Mouse (Mus musculus) testis, adult 2 months (tissue): Measurements from ENCODE around the gene Eef1akmt1. TPM values are rescaled to one million over a fixed set of nuclear protein-coding genes. Genes with fewer than 3 reads are reported as not detected.

Experiments used
- H3K27ac ChIP-seq: fragments of 200-500 bp; 2 replicates; pipeline ENCODE4 v1.5.1; 2012; ENCODE audit warnings: low read depth, low read length; ENCODE audit not compliant: control insufficient read depth, insufficient read depth
- H3K27me3 ChIP-seq: fragments of 200-500 bp; 2 replicates; pipeline ENCODE4 v1.6.1; 2012; ENCODE audit warnings: mild to moderate bottlenecking, low read length, moderate library complexity; ENCODE audit not compliant: control insufficient read depth, insufficient read depth
- H3K36me3 ChIP-seq: fragments of 200-500 bp; 2 replicates; pipeline ENCODE4 v1.6.1; 2012; ENCODE audit warnings: mild to moderate bottlenecking, low read length; ENCODE audit not compliant: control insufficient read depth, insufficient read depth
- H3K4me1 ChIP-seq: fragments of 200-500 bp; 2 replicates; pipeline ENCODE4 v1.6.1; 2012; ENCODE audit warnings: low read length; ENCODE audit not compliant: control insufficient read depth, insufficient read depth
- H3K4me3 ChIP-seq: fragments of 200-500 bp; 2 replicates; pipeline ENCODE4 v1.5.1; 2012; ENCODE audit warnings: low read depth, mild to moderate bottlenecking, low read length, moderate library complexity, mixed read lengths; ENCODE audit not compliant: control insufficient read depth
- CTCF ChIP-seq: fragments of 200-500 bp; IDR thresholded peaks from 2 replicates; pipeline ENCODE4 v1.5.1; 2012; ENCODE audit warnings: low read depth, mild to moderate bottlenecking, inconsistent platforms, low read length, moderate library complexity; ENCODE audit not compliant: control insufficient read depth, insufficient read depth, insufficient replicate concordance
- POLR2A ChIP-seq: fragments of 200-500 bp; IDR thresholded peaks from 2 replicates; pipeline ENCODE4 v1.6.1; 2012; ENCODE audit warnings: low read depth, mild to moderate bottlenecking, inconsistent platforms, low read length, moderate library complexity; ENCODE audit not compliant: control insufficient read depth
- polyA plus RNA-seq: library from polyadenylated mRNA; depleted of rRNA; stranded (reverse); fragments of >200 nt; gene quantifications from 2 replicates; pipeline ENCODE4 v1.2.3, GENCODE M21; 2012; rRNA removed

Eef1akmt1 gene
- 12.2 and 15.9 TPM in 2 replicates for polyA plus RNA-seq

- no peak for TF ChIP-seq CTCF
- peak; percentile 96; the same call in 1 of the 2 replicates for TF ChIP-seq POLR2A
- Histone ChIP-seq H3K4me3 (peak within 1 kb of the TSS; percentile 86), H3K27ac (peak within 1 kb of the TSS; percentile 91), H3K4me1 (no peaks in the 10 kb centered on the region), H3K36me3 (no peaks in the 10 kb centered on the region), H3K27me3 (no peaks in the 10 kb centered on the region)
Observed at GRCm38 (mm10) chr14:57571155-57572133, at the start of gene Eef1akmt1. Gene Eef1akmt1, minus strand, starts transcription at chr14:57571612.

- Histone ChIP-seq H3K27me3 (no peaks in the 10 kb centered on the region), H3K27ac (no peak overlapping the region), H3K4me3 (no peak overlapping the region), H3K36me3 (peaks cover 2% of the 10 kb centered on the region), H3K4me1 (no peaks in the 10 kb centered on the region)
- TF ChIP-seq POLR2A (no peak), CTCF (no peak)
Observed at GRCm38 (mm10) chr14:57620598-57621236, 49.3 kb upstream of the Eef1akmt1 start.

GRCm38 (mm10) chr14:57619487-57619886, 48.1 kb upstream of the Eef1akmt1 start:
- H3K4me3 ChIP-seq = no peak overlapping the region

DNA sequence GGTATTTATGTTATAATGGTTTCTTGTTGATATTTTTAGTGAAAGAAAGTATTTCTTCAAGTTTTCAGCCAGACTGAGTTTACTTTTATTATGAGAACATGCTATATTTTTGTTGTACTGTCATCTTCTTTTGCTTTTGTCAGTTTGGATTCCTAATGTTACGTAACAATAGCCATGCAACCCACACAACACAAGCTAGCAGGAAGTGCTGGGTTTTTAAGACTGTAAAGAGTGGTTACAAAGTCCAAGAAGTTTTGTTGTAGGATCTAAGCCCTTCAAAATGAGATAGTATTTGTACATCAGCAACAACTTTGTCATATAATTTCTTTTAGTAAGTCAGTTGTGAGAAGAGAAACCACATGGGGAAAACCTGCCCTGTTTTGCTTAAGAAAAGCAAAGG, 46.3 kb upstream of the Eef1akmt1 start:
- no peaks in the 10 kb centered on the region; the same call in none of the 2 replicates for H3K36me3 ChIP-seq
- no peak overlapping the region for H3K27ac ChIP-seq
- no peak overlapping the region for H3K4me3 ChIP-seq
- H3K27me3 ChIP-seq = no peaks in the 10 kb centered on the region
- TF ChIP-seq POLR2A = no peak
- TF ChIP-seq CTCF = no peak
- no peaks in the 10 kb centered on the region for H3K4me1 ChIP-seq

More at GRCm38 (mm10) chr14:57619487-57619886, 48.1 kb upstream of the Eef1akmt1 start:
- Histone ChIP-seq H3K4me1 (no peaks in the 10 kb centered on the region), H3K27ac (no peak overlapping the region), H3K36me3 (peaks cover 2% of the 10 kb centered on the region), H3K27me3 (no peaks in the 10 kb centered on the region)
- no peak for TF ChIP-seq CTCF
- TF ChIP-seq POLR2A = no peak

- no peaks in the 10 kb centered on the region; the same call in none of the 2 replicates for H3K36me3 ChIP-seq
- H3K27me3 ChIP-seq = no peaks in the 10 kb centered on the region
- no peak overlapping the region for H3K27ac ChIP-seq
Observed at GRCm38 (mm10) chr14:57616339-57616965, 45.0 kb upstream of the Eef1akmt1 start.

GRCm38 (mm10) chr14:57615828-57616227, 44.4 kb upstream of the Eef1akmt1 start:
- Histone ChIP-seq H3K27ac (no peak overlapping the region), H3K27me3 (no peaks in the 10 kb centered on the region), H3K4me3 (no peak overlapping the region), H3K4me1 (no peaks in the 10 kb centered on the region), H3K36me3 (no peaks in the 10 kb centered on the region; the same call in 1 of the 2 replicates)
- no peak for TF ChIP-seq POLR2A
- TF ChIP-seq CTCF = no peak

More at GRCm38 (mm10) chr14:57616339-57616965, 45.0 kb upstream of the Eef1akmt1 start:
- H3K4me1 ChIP-seq = no peaks in the 10 kb centered on the region
- no peak overlapping the region for H3K4me3 ChIP-seq
- TF ChIP-seq CTCF = no peak
- no peak for TF ChIP-seq POLR2A
